Comparison of ENCODE assay signal across 28 mouse cellular contexts in the genomic region with DNA sequence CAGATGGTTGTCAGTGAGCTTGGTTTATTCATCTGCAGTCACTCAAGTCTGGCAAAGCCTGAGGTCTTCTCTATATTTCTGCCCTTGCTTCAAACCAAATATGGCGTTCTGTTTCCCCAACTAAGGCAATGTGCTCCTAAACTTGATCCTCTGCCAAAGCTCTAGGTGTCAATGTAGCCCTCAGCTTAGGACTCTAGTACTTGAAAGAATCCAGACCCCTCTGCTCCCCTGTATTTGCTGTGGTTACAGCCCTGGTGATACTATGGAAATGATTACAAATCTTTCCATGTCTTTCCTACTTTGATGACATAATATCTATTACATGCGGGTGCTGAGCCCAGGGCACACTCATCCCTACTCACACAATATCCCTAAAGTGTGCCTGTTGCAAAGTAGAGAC.
DNase-seq lines count a peak whose midpoint lies in the region; ATAC-seq lines count a peak whose summit lies in the region.
"Had no signal": no experiment of that assay in that cellular context is flagged by ENCODE, and none has a peak within 500 bp of the region (broad histone marks: within the 10 kb centered on the region; RNA-seq: fewer than 3 reads in every experiment).

No protein-coding gene starts in this region.

- WGBS in heart, embryonic 10.5 days, result 47% methylated on average over 2 of the region's 2 CpGs
- WGBS in heart, embryonic 16.5 days, result 33% methylated on average over 2 of the region's 2 CpGs
- 63% methylated on average over 2 of the region's 2 CpGs for WGBS in stomach, embryonic 14.5 days
- 76% methylated on average over 2 of the region's 2 CpGs for WGBS in forebrain, embryonic 16.5 days

- H3K27me3 ChIP-seq in heart, embryonic 10.5 days (ENCODE audit: insufficient read depth, poor library complexity, severe bottlenecking), result no peaks in the 10 kb centered on the region
- H3K27me3 ChIP-seq in heart, embryonic 16.5 days (ENCODE audit: control insufficient read depth, insufficient read depth, low read length), result no peaks in the 10 kb centered on the region
- H3K27me3 ChIP-seq in stomach, embryonic 14.5 days (ENCODE audit: control insufficient read depth, insufficient read depth, low read length), result no peaks in the 10 kb centered on the region
- H3K27me3 ChIP-seq in forebrain, embryonic 16.5 days (replicated peaks; ENCODE audit: control insufficient read depth, insufficient read depth, low read length), result no peaks in the 10 kb centered on the region
- H3K27me3 ChIP-seq: embryonic facial prominence, embryonic 12.5 days; limb, embryonic 15.5 days; lung, embryonic 15.5 days; midbrain, embryonic 15.5 days; neural tube, embryonic 13.5 days had no signal

- H3K4me1 ChIP-seq in heart, embryonic 10.5 days, result peaks cover 7% of the 10 kb centered on the region; the same call in 1 of the 2 replicates
- peaks cover 17% of the 10 kb centered on the region for H3K4me1 ChIP-seq in heart, embryonic 16.5 days (ENCODE audit: control insufficient read depth, insufficient read depth, low read length)
- H3K4me1 ChIP-seq in stomach, embryonic 14.5 days (ENCODE audit: control insufficient read depth, insufficient read depth, low read length), result no peaks in the 10 kb centered on the region
- no peaks in the 10 kb centered on the region for H3K4me1 ChIP-seq in forebrain, embryonic 16.5 days (replicated peaks; ENCODE audit: control insufficient read depth, insufficient read depth, low read length)
- H3K4me1 ChIP-seq: embryonic facial prominence, embryonic 12.5 days; limb, embryonic 15.5 days; lung, embryonic 15.5 days; midbrain, embryonic 15.5 days; neural tube, embryonic 13.5 days had no signal

- peak; percentile 73 for ATAC-seq in heart, embryonic 16.5 days (replicated peaks; ENCODE audit: extremely low read depth, insufficient read depth, low FRiP score)
- peak; percentile 72; the same call in 1 of the 2 replicates for ATAC-seq in stomach, embryonic 14.5 days (ENCODE audit: insufficient number of reproducible peaks, insufficient read depth, low FRiP score, low read depth)
- ATAC-seq in forebrain, embryonic 16.5 days, result no peak
- ATAC-seq: inflammation-experienced regulatory T-cells, adult 6 months; midbrain, embryonic 15.5 days had no signal

- H3K4me3 ChIP-seq in heart, embryonic 10.5 days, result no peak overlapping the region
- no peak overlapping the region for H3K4me3 ChIP-seq in heart, embryonic 16.5 days (ENCODE audit: low read length)
- H3K4me3 ChIP-seq in stomach, embryonic 14.5 days (ENCODE audit: low read depth, low read length), result no peak overlapping the region
- no peak overlapping the region for H3K4me3 ChIP-seq in forebrain, embryonic 16.5 days (replicated peaks; ENCODE audit: low read length)
- H3K4me3 ChIP-seq: embryonic facial prominence, embryonic 12.5 days; layer of hippocampus, adult 2 months; limb, embryonic 15.5 days; lung, embryonic 15.5 days; midbrain, embryonic 15.5 days; myocyte; neural tube, embryonic 13.5 days had no signal

- H3K4me2 ChIP-seq in heart, embryonic 16.5 days (ENCODE audit: low read depth, low read length), result no peak overlapping the region
- H3K4me2 ChIP-seq in stomach, embryonic 14.5 days (replicated peaks; ENCODE audit: low read depth, low read length), result no peak overlapping the region
- H3K4me2 ChIP-seq in forebrain, embryonic 16.5 days (ENCODE audit: low read length), result no peak overlapping the region
- H3K4me2 ChIP-seq: embryonic facial prominence, embryonic 12.5 days; hindbrain, embryonic 14.5 days; limb, embryonic 15.5 days; lung, embryonic 15.5 days; midbrain, embryonic 15.5 days; neural tube, embryonic 13.5 days had no signal

- H3K36me3 ChIP-seq in heart, embryonic 10.5 days, result no peaks in the 10 kb centered on the region
- no peaks in the 10 kb centered on the region for H3K36me3 ChIP-seq in heart, embryonic 16.5 days (ENCODE audit: control insufficient read depth, insufficient read depth)
- no peaks in the 10 kb centered on the region for H3K36me3 ChIP-seq in stomach, embryonic 14.5 days (ENCODE audit: control insufficient read depth, insufficient read depth, low read length)
- no peaks in the 10 kb centered on the region for H3K36me3 ChIP-seq in forebrain, embryonic 16.5 days (ENCODE audit: control insufficient read depth, insufficient read depth)
- H3K36me3 ChIP-seq: embryonic facial prominence, embryonic 12.5 days; limb, embryonic 15.5 days; lung, embryonic 15.5 days; midbrain, embryonic 15.5 days; neural tube, embryonic 13.5 days had no signal

- no peak overlapping the region for H3K9ac ChIP-seq in heart, embryonic 16.5 days (ENCODE audit: low read length)
- no peak overlapping the region for H3K9ac ChIP-seq in stomach, embryonic 14.5 days (replicated peaks; ENCODE audit: low read depth, low read length)
- H3K9ac ChIP-seq in forebrain, embryonic 16.5 days (replicated peaks; ENCODE audit: low read depth, low read length), result no peak overlapping the region
- H3K9ac ChIP-seq: embryonic facial prominence, embryonic 12.5 days; hindbrain, embryonic 14.5 days; limb, embryonic 15.5 days; liver, embryonic 14.5 days; lung, embryonic 15.5 days; midbrain, embryonic 15.5 days; neural tube, embryonic 13.5 days had no signal

- H3K27ac ChIP-seq in heart, embryonic 10.5 days, result peak overlapping the region; percentile 52; the same call in 1 of the 2 replicates
- H3K27ac ChIP-seq in heart, embryonic 16.5 days (ENCODE audit: low read length), result 0 out of 2 replicates have a peak overlapping the region, but pooled peaks have one; percentile 37
- H3K27ac ChIP-seq in stomach, embryonic 14.5 days (ENCODE audit: low read length), result 0 out of 2 replicates have a peak overlapping the region, but pooled peaks have one; percentile 68
- no peak overlapping the region for H3K27ac ChIP-seq in forebrain, embryonic 16.5 days (ENCODE audit: low read length)
- H3K27ac ChIP-seq: embryonic facial prominence, embryonic 12.5 days; hindbrain, embryonic 14.5 days; layer of hippocampus, adult 2 months; limb, embryonic 15.5 days; liver, embryonic 14.5 days; lung, embryonic 15.5 days; midbrain, embryonic 15.5 days; neural tube, embryonic 13.5 days had no signal

- intact Hi-C loops in heart, postnatal 36 days (cut with DNase I), result loop anchor here (5.0 kb wide), 1 partner anchor 51 kb away; no protein-coding TSS in a partner anchor
- intact Hi-C loops in left cerebral cortex, postnatal 36 days (cut with DNase I), result no loop called here

- DNase-seq in heart, embryonic 10.5 days (ENCODE audit: low spot score), result no peak
- no peak for DNase-seq in heart, postnatal 36 days
- DNase-seq in heart, adult 8-10 months (ENCODE audit: low spot score), result no peak
- peak; percentile 63 for DNase-seq in MN1 (ENCODE audit: low spot score)
- no peak for DNase-seq in left cerebral cortex, postnatal 36 days (ENCODE audit: low spot score in 2 of 2)
- DNase-seq: adrenal gland, postnatal 14 days; cerebellum, adult 2 months; cerebellum, postnatal 25 days; kidney, postnatal 25 days; layer of hippocampus, postnatal 36 days; lung, postnatal 4 days; retina, postnatal 1 day; right cerebral cortex, postnatal 25 days; spleen, adult 18-20 months; thymus, adult 2 months had no signal

- no peaks in the 10 kb centered on the region for H3K9me3 ChIP-seq in heart, embryonic 10.5 days
- H3K9me3 ChIP-seq in heart, embryonic 16.5 days (replicated peaks; ENCODE audit: control insufficient read depth, low read length), result no peaks in the 10 kb centered on the region
- no peaks in the 10 kb centered on the region for H3K9me3 ChIP-seq in stomach, embryonic 14.5 days (ENCODE audit: control insufficient read depth, low read depth, low read length)
- H3K9me3 ChIP-seq in forebrain, embryonic 16.5 days (ENCODE audit: control insufficient read depth, low read length), result no peaks in the 10 kb centered on the region
- H3K9me3 ChIP-seq: embryonic facial prominence, embryonic 12.5 days; limb, embryonic 15.5 days; lung, embryonic 15.5 days; midbrain, embryonic 15.5 days; neural tube, embryonic 13.5 days had no signal
